Mouse (Mus musculus) frontal cortex, adult (tissue): ENCODE measurements around the gene Pou2f3.
A peak's percentile ranks its signal among the peaks of the same experiment; 100 is the strongest.

Source experiments
- ATAC-seq: cut with Nextera tagmentation; 2 replicates; pipeline ENCODE4 v1.9.2; 2017; ENCODE audit warnings: mild to moderate bottlenecking, moderate library complexity, mixed read lengths; ENCODE audit not compliant: low TSS enrichment

The Pou2f3 gene

GRCm38 (mm10) chr9:43231805-43232204 is 21.6 kb upstream of the Pou2f3 start:
- no peak for ATAC-seq

GRCm38 (mm10) chr9:43230886-43231285 is 20.7 kb upstream of the Pou2f3 start:
- no peak for ATAC-seq

GRCm38 (mm10) chr9:43229962-43230361 is 19.8 kb upstream of the Pou2f3 start:
- ATAC-seq = no peak; the same call in 1 of the 2 replicates

- ATAC-seq = no peak
These were observed 19.3 kb upstream of the Pou2f3 start for GRCm38 (mm10) chr9:43229398-43229895.

GRCm38 (mm10) chr9:43228745-43229144 is 18.6 kb upstream of the Pou2f3 start:
- ATAC-seq = no peak

GRCm38 (mm10) chr9:43227626-43228025 is 17.5 kb upstream of the Pou2f3 start:
- ATAC-seq = no peak

GRCm38 (mm10) chr9:43226573-43227160 is 16.5 kb upstream of the Pou2f3 start:
- no peak for ATAC-seq

GRCm38 (mm10) chr9:43225481-43225880 is 15.3 kb upstream of the Pou2f3 start:
- no peak for ATAC-seq

- ATAC-seq = no peak
These were observed 14.7 kb upstream of the Pou2f3 start for GRCm38 (mm10) chr9:43224771-43225355.

GRCm38 (mm10) chr9:43222429-43222715 is 12.2 kb upstream of the Pou2f3 start:
- no peak for ATAC-seq

- peak; percentile 70; the same call in 1 of the 2 replicates for ATAC-seq
These were observed 11.7 kb upstream of the Pou2f3 start for GRCm38 (mm10) chr9:43221643-43222428.

- peak; percentile 57; the same call in 1 of the 2 replicates for ATAC-seq
These were observed 742 bp upstream of the Pou2f3 start for GRCm38 (mm10) chr9:43210771-43211450.

- ATAC-seq = no peak
These were observed 4.2 kb downstream of the Pou2f3 start for GRCm38 (mm10) chr9:43206022-43206390.

GRCm38 (mm10) chr9:43205343-43206021 is 4.7 kb downstream of the Pou2f3 start:
- no peak for ATAC-seq

GRCm38 (mm10) chr9:43200212-43200611 is 10.0 kb downstream of the Pou2f3 start:
- no peak for ATAC-seq

GRCm38 (mm10) chr9:43194001-43194400 is 16.2 kb downstream of the Pou2f3 start:
- no peak for ATAC-seq

GRCm38 (mm10) chr9:43191561-43191960 is 18.6 kb downstream of the Pou2f3 start:
- no peak for ATAC-seq

GRCm38 (mm10) chr9:43189021-43189356 is 21.2 kb downstream of the Pou2f3 start:
- no peak for ATAC-seq

GRCm38 (mm10) chr9:43188309-43189020 is 21.7 kb downstream of the Pou2f3 start:
- ATAC-seq = no peak

GRCm38 (mm10) chr9:43179614-43180013 is 30.6 kb downstream of the Pou2f3 start:
- no peak for ATAC-seq

- ATAC-seq = no peak
These were observed 32.0 kb downstream of the Pou2f3 start for GRCm38 (mm10) chr9:43178172-43178571.
